Mouse (Mus musculus): ENCODE data around the gene Pip4k2b.

The Pip4k2b gene

DNA sequence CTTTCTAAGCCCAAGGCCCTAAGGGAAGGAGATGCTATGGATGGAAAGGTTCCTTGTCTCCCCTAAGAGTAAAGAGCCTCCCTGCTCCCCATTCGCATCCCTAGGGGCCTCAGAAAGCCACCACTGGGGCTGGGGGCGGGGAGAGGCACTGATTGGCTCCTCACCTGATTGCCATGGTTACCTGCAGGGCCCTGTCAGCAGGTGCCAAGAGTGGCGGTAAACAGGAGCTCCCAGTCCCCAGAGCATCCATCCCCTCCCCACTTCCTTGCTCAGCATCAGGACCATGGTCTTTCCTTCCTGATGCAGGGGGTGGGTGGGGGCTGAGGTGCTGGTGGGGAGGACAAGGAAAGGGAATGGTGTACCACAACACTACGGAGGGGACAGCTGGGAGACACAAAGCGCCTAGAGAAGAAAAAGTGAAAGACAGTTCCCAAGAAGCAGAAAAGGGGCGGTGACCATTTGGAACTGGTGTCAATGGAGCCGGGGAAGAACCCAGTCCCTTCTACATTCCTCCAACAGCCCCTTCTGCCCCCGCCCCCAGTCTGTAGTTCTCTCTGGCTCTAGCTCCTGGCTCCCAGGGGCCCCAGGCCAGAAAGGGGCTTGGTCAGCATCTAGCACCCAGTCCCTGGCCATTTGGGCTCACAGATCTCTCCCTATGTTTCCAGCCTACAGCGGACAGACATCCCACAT, 48.6 kb downstream of the Pip4k2b start:
- no peak for DNase-seq (ENCODE audit: extremely low read depth, low read depth, low spot score)

GRCm38 (mm10) chr11:97694921-97695711, 49.4 kb downstream of the Pip4k2b start:
- DNase-seq (ENCODE audit: extremely low read depth, low read depth, low spot score) = no peak

GRCm38 (mm10) chr11:97694435-97694834, 50.1 kb downstream of the Pip4k2b start:
- DNase-seq (ENCODE audit: extremely low read depth, low read depth, low spot score) = no peak

GRCm38 (mm10) chr11:97689861-97690260, 54.6 kb downstream of the Pip4k2b start:
- no peak for DNase-seq (ENCODE audit: extremely low read depth, low read depth, low spot score)

GRCm38 (mm10) chr11:97687061-97687460, 57.4 kb downstream of the Pip4k2b start:
- DNase-seq (ENCODE audit: extremely low read depth, low read depth, low spot score) = no peak

- no peak for DNase-seq (ENCODE audit: extremely low read depth, low read depth, low spot score)
Observed at GRCm38 (mm10) chr11:97686322-97686908, 58.1 kb downstream of the Pip4k2b start.

DNA sequence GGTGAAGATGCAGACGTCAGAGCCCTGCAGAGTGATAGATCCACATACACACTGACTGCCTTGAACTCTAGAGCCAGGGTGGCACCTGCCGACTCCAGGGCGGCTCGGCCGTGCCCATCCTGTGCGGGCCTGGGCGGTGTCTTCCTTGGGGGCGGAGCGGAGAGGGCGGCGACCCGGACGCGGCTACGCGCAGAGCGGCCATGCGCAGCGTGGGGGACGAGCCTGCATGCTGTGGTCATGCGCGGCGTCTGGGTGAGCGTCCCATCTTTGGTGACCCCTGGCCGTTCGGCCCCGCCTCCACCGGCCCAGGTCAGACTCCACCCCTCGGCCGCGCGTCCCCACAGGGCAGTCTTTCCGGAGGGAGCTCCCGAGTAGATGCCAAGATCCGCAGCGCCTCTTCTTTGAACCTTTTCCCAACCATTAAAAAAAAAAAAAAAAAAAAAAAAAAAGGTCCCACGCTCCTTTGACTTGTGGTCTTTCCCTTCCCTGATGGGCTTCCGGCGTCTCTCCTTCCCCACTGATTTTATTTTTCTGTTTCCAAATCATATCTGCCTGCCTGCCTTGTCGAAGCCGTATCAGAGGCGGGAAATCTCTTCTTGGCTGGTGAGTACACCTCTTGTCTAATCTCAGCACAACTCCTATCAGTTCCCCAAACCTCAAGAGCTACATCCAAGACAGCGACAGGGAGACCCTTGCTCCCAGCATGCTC, 58.7 kb downstream of the Pip4k2b start, which contains the start of gene Cisd3:
Gene Cisd3, plus strand, starts transcription at position 214 of the 709 bp plus-strand sequence.
- no peak for DNase-seq (ENCODE audit: extremely low read depth, low read depth, low spot score)

DNA sequence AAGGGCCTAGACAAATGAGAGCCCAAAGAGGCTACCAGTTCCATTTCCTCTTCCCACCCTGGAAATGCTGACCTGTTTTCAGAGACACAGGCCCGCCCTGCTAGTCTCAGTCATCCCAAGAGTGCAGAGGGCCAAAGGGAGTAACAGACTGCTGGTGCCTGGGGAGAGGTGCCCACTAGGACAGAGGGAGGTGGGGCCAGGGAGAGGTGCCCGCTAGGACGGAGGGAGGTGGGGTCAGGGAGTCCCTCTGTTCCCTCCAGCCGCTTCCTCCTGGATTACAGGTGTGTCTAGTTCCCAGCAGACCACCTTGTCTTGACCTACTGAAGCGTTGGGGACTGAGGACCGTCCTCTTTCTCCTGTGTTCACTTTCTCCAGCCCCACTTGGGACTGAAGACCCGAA, 59.7 kb downstream of the Pip4k2b start:
- DNase-seq (ENCODE audit: extremely low read depth, low read depth, low spot score) = no peak

GRCm38 (mm10) chr11:97684063-97684680, 60.3 kb downstream of the Pip4k2b start:
- no peak for DNase-seq (ENCODE audit: extremely low read depth, low read depth, low spot score)

DNA sequence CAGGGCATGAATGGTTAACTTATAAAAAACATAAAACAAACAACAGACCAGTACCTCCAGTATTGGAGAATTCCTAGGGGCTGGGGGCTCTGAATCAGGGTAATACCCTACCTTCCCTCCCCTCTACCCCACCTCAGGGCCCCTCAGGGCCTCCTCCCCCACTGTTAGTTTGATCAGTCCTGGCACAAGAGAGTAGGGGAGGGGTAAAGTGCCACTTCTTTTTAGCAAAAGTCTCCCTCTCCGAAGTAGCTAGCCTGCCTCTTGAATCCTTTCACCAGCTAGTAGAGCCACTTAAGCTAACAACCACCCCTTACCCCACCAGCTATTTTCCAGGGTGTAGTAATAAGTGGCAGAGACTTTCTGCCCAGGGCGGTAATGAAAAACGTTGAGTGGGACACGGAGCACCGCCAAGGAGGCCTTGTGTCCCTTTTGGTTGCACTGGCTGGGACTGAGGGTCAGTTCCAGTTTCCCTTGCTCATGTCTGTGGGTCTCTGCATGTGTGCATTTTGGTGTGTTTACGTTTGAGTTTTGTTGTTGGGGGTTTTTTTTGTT, 61.9 kb downstream of the Pip4k2b start:
- DNase-seq (ENCODE audit: extremely low read depth, low read depth, low spot score) = no peak

DNA sequence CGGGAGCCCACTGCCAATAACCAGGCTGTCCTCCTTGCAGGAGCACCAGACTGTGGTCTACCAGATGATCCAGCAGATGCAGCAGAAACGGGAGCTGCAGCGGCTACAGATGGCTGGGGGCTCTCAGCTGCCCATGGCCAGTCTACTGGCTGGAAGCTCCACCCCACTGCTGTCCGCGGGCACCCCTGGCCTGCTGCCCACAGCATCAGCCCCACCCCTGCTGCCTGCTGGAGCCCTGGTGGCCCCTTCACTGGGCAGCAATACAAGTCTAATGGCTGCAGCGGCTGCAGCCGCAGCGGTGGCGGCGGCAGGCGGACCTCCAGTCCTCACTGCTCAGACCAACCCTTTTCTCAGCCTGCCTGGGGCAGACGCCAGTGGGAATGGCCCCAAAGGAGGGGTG, 64.1 kb downstream of the Pip4k2b start:
- no peak for DNase-seq (ENCODE audit: extremely low read depth, low read depth, low spot score)

DNA sequence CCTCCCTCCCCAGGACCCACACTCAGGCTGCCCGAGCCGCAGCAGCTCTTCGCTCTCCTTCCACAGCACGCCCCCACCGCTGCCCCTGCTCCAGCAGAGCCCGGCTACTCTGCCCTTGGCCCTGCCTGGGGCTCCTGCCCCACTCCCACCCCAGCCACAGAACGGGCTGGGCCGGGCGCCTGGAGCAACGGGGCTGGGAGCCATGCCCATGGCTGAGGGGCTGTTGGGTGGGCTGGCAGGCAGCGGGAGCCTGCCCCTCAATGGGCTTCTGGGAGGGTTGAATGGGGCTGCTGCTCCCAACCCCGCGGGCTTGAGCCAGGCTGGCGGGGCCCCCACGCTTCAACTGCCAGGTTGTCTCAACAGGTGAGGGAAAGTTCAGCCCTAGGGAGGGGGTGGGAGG, 66.2 kb downstream of the Pip4k2b start:
- no peak for DNase-seq (ENCODE audit: extremely low read depth, low read depth, low spot score)

DNA sequence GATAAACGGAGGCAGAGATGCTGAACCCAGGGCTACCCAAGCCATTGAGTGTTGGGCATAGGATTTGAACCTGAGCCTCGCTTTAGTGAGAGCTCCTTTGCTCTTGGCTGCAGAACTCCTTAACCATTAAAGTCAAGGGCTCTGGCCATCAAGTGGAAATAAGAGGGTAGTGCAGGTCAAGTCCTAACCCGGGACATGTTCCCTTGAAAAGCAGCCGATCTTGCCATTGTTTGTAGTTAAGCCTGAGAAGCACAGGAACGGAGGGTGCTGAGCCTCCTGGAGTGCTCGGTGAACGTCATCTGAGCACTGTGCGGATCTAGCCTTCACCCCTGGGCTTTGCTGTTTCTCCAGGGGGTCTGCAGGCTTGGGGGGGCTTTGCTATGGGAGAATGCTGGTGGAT, 66.7 kb downstream of the Pip4k2b start:
- DNase-seq (ENCODE audit: extremely low read depth, low read depth, low spot score) = no peak

- no peak for DNase-seq (ENCODE audit: extremely low read depth, low read depth, low spot score)
Observed at GRCm38 (mm10) chr11:97677381-97677780, 67.1 kb downstream of the Pip4k2b start.

GRCm38 (mm10) chr11:97676050-97676754, 68.3 kb downstream of the Pip4k2b start:
- no peak for DNase-seq (ENCODE audit: extremely low read depth, low read depth, low spot score)

- no peak for DNase-seq (ENCODE audit: extremely low read depth, low read depth, low spot score)
Observed at GRCm38 (mm10) chr11:97673148-97673547, 71.4 kb downstream of the Pip4k2b start.

DNA sequence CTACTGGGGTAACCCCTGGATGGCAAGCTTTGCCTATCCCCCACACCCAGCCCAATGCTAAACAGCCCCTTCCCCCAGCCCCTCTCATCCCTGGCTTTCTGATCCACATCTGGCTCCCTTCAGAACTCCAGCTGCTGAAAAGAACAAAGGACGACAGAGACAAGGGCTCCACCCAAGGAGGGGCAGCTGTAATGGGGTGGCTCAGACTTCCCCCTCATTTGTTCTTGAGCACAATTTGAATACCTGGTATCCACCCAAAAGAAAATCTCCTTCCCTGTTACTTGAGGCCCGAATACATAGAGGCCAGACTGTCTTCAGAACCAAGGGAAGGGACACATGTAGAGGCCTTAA, 73.4 kb downstream of the Pip4k2b start:
- DNase-seq (ENCODE audit: extremely low read depth, low read depth, low spot score) = no peak

- DNase-seq (ENCODE audit: extremely low read depth, low read depth, low spot score) = no peak
Observed at GRCm38 (mm10) chr11:97670234-97671176, 74.0 kb downstream of the Pip4k2b start.

GRCm38 (mm10) chr11:97669829-97670228, 74.7 kb downstream of the Pip4k2b start:
- no peak for DNase-seq (ENCODE audit: extremely low read depth, low read depth, low spot score)

Data from fat pad, adult 2 months (tissue).